Mouse (Mus musculus) small intestine, adult 2 months (tissue): ENCODE data around the gene BC048403.

Experiments
- CTCF ChIP-seq: fragments of 200-500 bp; IDR thresholded peaks from 2 replicates; pipeline ENCODE4 v1.5.1; 2012; ENCODE audit warnings: low read depth, mild to moderate bottlenecking, control low read depth, inconsistent platforms, low read length, moderate library complexity, mixed read lengths; ENCODE audit not compliant: insufficient replicate concordance, insufficient read length; ENCODE audit errors: extremely low read depth
- POLR2A ChIP-seq: fragments of 200-500 bp; IDR thresholded peaks from 2 replicates; pipeline ENCODE4 v1.6.1; 2012; ENCODE audit warnings: low read depth, mild to moderate bottlenecking, control low read depth, inconsistent platforms, low read length, moderate library complexity

DNA sequence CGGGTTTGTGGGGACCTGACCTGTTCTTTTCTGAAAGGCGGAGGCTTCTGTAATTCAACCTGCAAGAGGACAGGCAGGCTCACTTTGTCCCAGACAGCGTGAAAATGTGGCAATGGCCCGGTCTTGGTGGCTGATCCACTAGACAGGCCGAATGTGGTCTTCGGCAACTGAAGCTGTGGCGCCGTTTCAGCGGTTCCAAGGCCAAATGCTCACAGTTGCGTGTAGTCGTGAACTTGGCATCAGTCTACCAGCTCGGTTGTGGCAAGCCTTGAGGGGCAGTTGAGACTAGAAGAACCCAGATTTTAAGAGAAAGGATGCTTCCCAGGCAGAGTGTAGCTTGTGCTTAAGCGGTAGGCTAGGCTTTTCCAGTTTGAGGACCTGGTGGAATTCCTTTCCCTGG, 19.0 kb upstream of the BC048403 start:
- no peak for TF ChIP-seq CTCF
- no peak for TF ChIP-seq POLR2A
